Mouse (Mus musculus): ENCODE measurements around the gene Napepld. TPM values are rescaled to one million over a fixed set of nuclear protein-coding genes. Genes with fewer than 3 reads are reported as not detected.

Gene Napepld
- polyA plus RNA-seq, 1 experiment from 2014 or later, result 5.6 TPM

- H3K27ac ChIP-seq, result peak overlapping the region; percentile 58
- no peak; the same call in 1 of the 2 replicates for ATAC-seq (replicated peaks; ENCODE audit: low FRiP score, low read depth)
- H3K9me3 ChIP-seq (replicated peaks; ENCODE audit: low read length), result no peaks in the 10 kb centered on the region
- H3K4me3 ChIP-seq (replicated peaks; ENCODE audit: low read depth, low read length), result no peak overlapping the region
- WGBS, result 56% methylated on average over 3 of the region's 3 CpGs
- no peak overlapping the region for H3K4me2 ChIP-seq (ENCODE audit: low read length)
- H3K36me3 ChIP-seq (ENCODE audit: insufficient read depth, low read length), result no peaks in the 10 kb centered on the region
- TF ChIP-seq CTCF (IDR thresholded peaks at IDR 0.05; ENCODE audit: low read depth), result no peak
- no peak for DNase-seq (ENCODE audit: low spot score)
- H3K4me1 ChIP-seq (replicated peaks; ENCODE audit: insufficient read depth, low read length), result peaks cover 3% of the 10 kb centered on the region; the same call in 1 of the 2 replicates
- no peak overlapping the region for H3K9ac ChIP-seq (ENCODE audit: low read depth, low read length)
- no peaks in the 10 kb centered on the region for H3K27me3 ChIP-seq (ENCODE audit: insufficient read depth, low read length)
Observed at GRCm38 (mm10) chr5:21732177-21732911, 31.1 kb upstream of the Napepld start.

GRCm38 (mm10) chr5:21729107-21729506 lies 27.9 kb upstream of the Napepld start:
- no peak for TF ChIP-seq CTCF (IDR thresholded peaks at IDR 0.05; ENCODE audit: low read depth)
- no peak overlapping the region for H3K4me3 ChIP-seq (replicated peaks; ENCODE audit: low read depth, low read length)
- 74% methylated on average over 5 of the region's 5 CpGs for WGBS
- H3K4me2 ChIP-seq (ENCODE audit: low read length), result no peak overlapping the region
- ATAC-seq (replicated peaks; ENCODE audit: low FRiP score, low read depth), result no peak
- H3K27ac ChIP-seq, result no peak overlapping the region
- peaks cover 3% of the 10 kb centered on the region; the same call in 1 of the 2 replicates for H3K4me1 ChIP-seq (replicated peaks; ENCODE audit: insufficient read depth, low read length)
- no peaks in the 10 kb centered on the region for H3K9me3 ChIP-seq (replicated peaks; ENCODE audit: low read length)
- H3K27me3 ChIP-seq (ENCODE audit: insufficient read depth, low read length), result no peaks in the 10 kb centered on the region
- no peak overlapping the region for H3K9ac ChIP-seq (ENCODE audit: low read depth, low read length)
- DNase-seq (ENCODE audit: low spot score), result no peak
- no peaks in the 10 kb centered on the region for H3K36me3 ChIP-seq (ENCODE audit: insufficient read depth, low read length)

- H3K27ac ChIP-seq, result no peak overlapping the region
- no peak for TF ChIP-seq CTCF (IDR thresholded peaks at IDR 0.05; ENCODE audit: low read depth)
- H3K4me3 ChIP-seq (replicated peaks; ENCODE audit: low read depth, low read length), result no peak overlapping the region
- ATAC-seq (replicated peaks; ENCODE audit: low FRiP score, low read depth) (no peak), DNase-seq (ENCODE audit: low spot score) (no peak)
- WGBS, result 69% methylated on average over 7 of the region's 7 CpGs
- no peaks in the 10 kb centered on the region for H3K4me1 ChIP-seq (replicated peaks; ENCODE audit: insufficient read depth, low read length)
- H3K4me2 ChIP-seq (ENCODE audit: low read length), result no peak overlapping the region
- H3K9me3 ChIP-seq (replicated peaks; ENCODE audit: low read length), result no peaks in the 10 kb centered on the region
- no peak overlapping the region for H3K9ac ChIP-seq (ENCODE audit: low read depth, low read length)
- H3K27me3 ChIP-seq (ENCODE audit: insufficient read depth, low read length), result no peaks in the 10 kb centered on the region
- no peaks in the 10 kb centered on the region for H3K36me3 ChIP-seq (ENCODE audit: insufficient read depth, low read length)
Observed at GRCm38 (mm10) chr5:21724872-21725271, 23.7 kb upstream of the Napepld start.

GRCm38 (mm10) chr5:21724427-21724826 lies 23.2 kb upstream of the Napepld start:
- Histone ChIP-seq H3K27ac (no peak overlapping the region), H3K9ac (ENCODE audit: low read depth, low read length) (no peak overlapping the region), H3K4me2 (ENCODE audit: low read length) (no peak overlapping the region), H3K9me3 (replicated peaks; ENCODE audit: low read length) (no peaks in the 10 kb centered on the region), H3K4me1 (replicated peaks; ENCODE audit: insufficient read depth, low read length) (no peaks in the 10 kb centered on the region), H3K4me3 (replicated peaks; ENCODE audit: low read depth, low read length) (no peak overlapping the region), H3K27me3 (ENCODE audit: insufficient read depth, low read length) (no peaks in the 10 kb centered on the region), H3K36me3 (ENCODE audit: insufficient read depth, low read length) (no peaks in the 10 kb centered on the region)
- no peak for DNase-seq (ENCODE audit: low spot score)
- 59% methylated on average over 1 of the region's 1 CpGs for WGBS
- no peak for TF ChIP-seq CTCF (IDR thresholded peaks at IDR 0.05; ENCODE audit: low read depth)
- no peak for ATAC-seq (replicated peaks; ENCODE audit: low FRiP score, low read depth)

DNA sequence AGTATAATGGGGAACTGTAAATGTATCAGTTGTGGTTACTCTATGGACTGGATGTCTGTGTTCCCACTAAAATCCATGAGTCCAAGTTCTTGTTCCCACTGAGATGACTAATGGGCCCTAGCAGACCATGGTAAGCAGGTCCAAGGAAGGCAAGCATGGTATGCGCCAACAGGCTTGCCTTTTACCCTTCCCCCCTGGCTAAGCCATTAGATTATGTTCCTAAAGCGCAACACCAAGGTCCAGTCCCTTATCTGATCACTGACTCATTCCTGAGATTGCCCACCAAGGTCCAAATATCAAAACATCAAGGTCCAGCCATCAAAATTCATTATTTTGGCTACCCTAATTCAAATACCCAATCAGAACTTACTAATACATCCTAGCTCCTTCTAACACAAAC lies 18.0 kb upstream of the Napepld start:
- Histone ChIP-seq H3K9ac (ENCODE audit: low read depth, low read length) (no peak overlapping the region), H3K27ac (no peak overlapping the region), H3K27me3 (ENCODE audit: insufficient read depth, low read length) (no peaks in the 10 kb centered on the region), H3K4me2 (ENCODE audit: low read length) (no peak overlapping the region), H3K4me3 (replicated peaks; ENCODE audit: low read depth, low read length) (no peak overlapping the region), H3K9me3 (replicated peaks; ENCODE audit: low read length) (no peaks in the 10 kb centered on the region), H3K4me1 (replicated peaks; ENCODE audit: insufficient read depth, low read length) (no peaks in the 10 kb centered on the region), H3K36me3 (ENCODE audit: insufficient read depth, low read length) (no peaks in the 10 kb centered on the region)
- no peak for TF ChIP-seq CTCF (IDR thresholded peaks at IDR 0.05; ENCODE audit: low read depth)
- ATAC-seq (replicated peaks; ENCODE audit: low FRiP score, low read depth), result no peak
- WGBS, result 83% methylated on average over 2 of the region's 2 CpGs
- DNase-seq (ENCODE audit: low spot score), result no peak

- Histone ChIP-seq H3K9ac (ENCODE audit: low read depth, low read length) (no peak overlapping the region), H3K4me2 (ENCODE audit: low read length) (no peak overlapping the region), H3K27me3 (ENCODE audit: insufficient read depth, low read length) (no peaks in the 10 kb centered on the region), H3K27ac (no peak overlapping the region), H3K4me3 (replicated peaks; ENCODE audit: low read depth, low read length) (no peak overlapping the region), H3K36me3 (ENCODE audit: insufficient read depth, low read length) (no peaks in the 10 kb centered on the region), H3K9me3 (replicated peaks; ENCODE audit: low read length) (no peaks in the 10 kb centered on the region), H3K4me1 (replicated peaks; ENCODE audit: insufficient read depth, low read length) (no peaks in the 10 kb centered on the region)
- no peak for ATAC-seq (replicated peaks; ENCODE audit: low FRiP score, low read depth)
- no peak for DNase-seq (ENCODE audit: low spot score)
- TF ChIP-seq CTCF (IDR thresholded peaks at IDR 0.05; ENCODE audit: low read depth), result no peak
- WGBS, result 80% methylated on average over 5 of the region's 5 CpGs
Observed at GRCm38 (mm10) chr5:21718546-21718945, 17.4 kb upstream of the Napepld start.
